Mouse (Mus musculus): Measurements from ENCODE around the gene Frat1. TPM values are rescaled to one million over a fixed set of nuclear protein-coding genes. Genes with fewer than 3 reads are reported as not detected.

Gene Frat1
- polyA plus RNA-seq, 1 experiment from 2014 or later: 6.6 TPM

- H3K9ac ChIP-seq (ENCODE audit: low read depth, low read length): no peak overlapping the region
- 56% methylated on average over 12 of the region's 12 CpGs for WGBS
These were observed 32.9 kb upstream of the Frat1 start for GRCm38 (mm10) chr19:41796789-41797327.

GRCm38 (mm10) chr19:41797536-41797935 lies 32.2 kb upstream of the Frat1 start:
- ATAC-seq (ENCODE audit: low FRiP score, low TSS enrichment): no peak
- Histone ChIP-seq H3K36me3 (ENCODE audit: control insufficient read depth, insufficient read depth, low read length) (no peaks in the 10 kb centered on the region), H3K27ac (ENCODE audit: low read depth, low read length) (no peak overlapping the region), H3K9me3 (ENCODE audit: control insufficient read depth, low read length) (no peaks in the 10 kb centered on the region), H3K27me3 (ENCODE audit: control insufficient read depth, insufficient read depth, low read length) (no peaks in the 10 kb centered on the region), H3K4me3 (ENCODE audit: low read length) (no peak overlapping the region), H3K9ac (ENCODE audit: low read depth, low read length) (no peak overlapping the region), H3K4me1 (ENCODE audit: control insufficient read depth, insufficient read depth, low read length) (peaks cover 9% of the 10 kb centered on the region), H3K4me2 (replicated peaks; ENCODE audit: low read depth, low read length) (no peak overlapping the region)
- WGBS: 90% methylated on average over 6 of the region's 6 CpGs

More at GRCm38 (mm10) chr19:41796789-41797327, 32.9 kb upstream of the Frat1 start:
- Histone ChIP-seq H3K4me1 (ENCODE audit: control insufficient read depth, insufficient read depth, low read length) (peaks cover 13% of the 10 kb centered on the region), H3K4me2 (replicated peaks; ENCODE audit: low read depth, low read length) (no peak overlapping the region), H3K36me3 (ENCODE audit: control insufficient read depth, insufficient read depth, low read length) (no peaks in the 10 kb centered on the region), H3K27ac (ENCODE audit: low read depth, low read length) (no peak overlapping the region), H3K27me3 (ENCODE audit: control insufficient read depth, insufficient read depth, low read length) (no peaks in the 10 kb centered on the region), H3K4me3 (ENCODE audit: low read length) (no peak overlapping the region), H3K9me3 (ENCODE audit: control insufficient read depth, low read length) (no peaks in the 10 kb centered on the region)
- ATAC-seq (ENCODE audit: low FRiP score, low TSS enrichment): no peak

GRCm38 (mm10) chr19:41800451-41800850 lies 29.3 kb upstream of the Frat1 start:
- H3K27me3 ChIP-seq (ENCODE audit: control insufficient read depth, insufficient read depth, low read length): no peaks in the 10 kb centered on the region
- H3K4me3 ChIP-seq (ENCODE audit: low read length): peak overlapping the region; percentile 64
- H3K9me3 ChIP-seq (ENCODE audit: control insufficient read depth, low read length): no peaks in the 10 kb centered on the region
- 51% methylated on average over 6 of the region's 6 CpGs for WGBS
- no peak overlapping the region for H3K9ac ChIP-seq (ENCODE audit: low read depth, low read length)
- peak overlapping the region; percentile 66 for H3K4me2 ChIP-seq (replicated peaks; ENCODE audit: low read depth, low read length)
- H3K36me3 ChIP-seq (ENCODE audit: control insufficient read depth, insufficient read depth, low read length): no peaks in the 10 kb centered on the region
- no peak for ATAC-seq (ENCODE audit: low FRiP score, low TSS enrichment)
- peaks cover 8% of the 10 kb centered on the region; the same call in 1 of the 2 replicates for H3K4me1 ChIP-seq (ENCODE audit: control insufficient read depth, insufficient read depth, low read length)
- H3K27ac ChIP-seq (ENCODE audit: low read depth, low read length): no peak overlapping the region

- Histone ChIP-seq H3K4me3 (ENCODE audit: low read length) (peak overlapping the region; percentile 64), H3K9ac (ENCODE audit: low read depth, low read length) (peak overlapping the region; percentile 66), H3K27ac (ENCODE audit: low read depth, low read length) (no peak overlapping the region; the same call in 1 of the 2 replicates), H3K27me3 (ENCODE audit: control insufficient read depth, insufficient read depth, low read length) (no peaks in the 10 kb centered on the region), H3K4me2 (replicated peaks; ENCODE audit: low read depth, low read length) (peak overlapping the region; percentile 66), H3K9me3 (ENCODE audit: control insufficient read depth, low read length) (peaks cover 5% of the 10 kb centered on the region; the same call in 1 of the 2 replicates), H3K4me1 (ENCODE audit: control insufficient read depth, insufficient read depth, low read length) (peaks cover 8% of the 10 kb centered on the region; the same call in 1 of the 2 replicates), H3K36me3 (ENCODE audit: control insufficient read depth, insufficient read depth, low read length) (no peaks in the 10 kb centered on the region)
- no peak for ATAC-seq (ENCODE audit: low FRiP score, low TSS enrichment)
- WGBS: 4% methylated on average over 26 of the region's 26 CpGs
These were observed 28.6 kb upstream of the Frat1 start for GRCm38 (mm10) chr19:41800986-41801741.

- Histone ChIP-seq H3K9me3 (ENCODE audit: control insufficient read depth, low read length) (peaks cover 5% of the 10 kb centered on the region; the same call in 1 of the 2 replicates), H3K27me3 (ENCODE audit: control insufficient read depth, insufficient read depth, low read length) (no peaks in the 10 kb centered on the region), H3K4me1 (ENCODE audit: control insufficient read depth, insufficient read depth, low read length) (peaks cover 8% of the 10 kb centered on the region; the same call in 1 of the 2 replicates), H3K36me3 (ENCODE audit: control insufficient read depth, insufficient read depth, low read length) (no peaks in the 10 kb centered on the region), H3K9ac (ENCODE audit: low read depth, low read length) (peak within 1 kb of the TSS; percentile 66), H3K27ac (ENCODE audit: low read depth, low read length) (no peak within 1 kb of the TSS; the same call in 1 of the 2 replicates), H3K4me2 (replicated peaks; ENCODE audit: low read depth, low read length) (peak within 1 kb of the TSS; percentile 66), H3K4me3 (ENCODE audit: low read length) (peak within 1 kb of the TSS; percentile 64)
- ATAC-seq (ENCODE audit: low FRiP score, low TSS enrichment): peak; percentile 99
- WGBS: under 1% methylated on average over 44 of the region's 48 CpGs
These were observed 27.9 kb upstream of the Frat1 start, which contains the start of gene Arhgap19 for GRCm38 (mm10) chr19:41801742-41802369. Gene Arhgap19 (minus strand): TSS chr19:41802047.

GRCm38 (mm10) chr19:41803322-41803721 lies 26.4 kb upstream of the Frat1 start:
- Histone ChIP-seq H3K27me3 (ENCODE audit: control insufficient read depth, insufficient read depth, low read length) (no peaks in the 10 kb centered on the region), H3K27ac (ENCODE audit: low read depth, low read length) (no peak overlapping the region), H3K9ac (ENCODE audit: low read depth, low read length) (no peak overlapping the region), H3K4me1 (ENCODE audit: control insufficient read depth, insufficient read depth, low read length) (peaks cover 8% of the 10 kb centered on the region; the same call in 1 of the 2 replicates), H3K9me3 (ENCODE audit: control insufficient read depth, low read length) (peaks cover 5% of the 10 kb centered on the region; the same call in 1 of the 2 replicates), H3K4me2 (replicated peaks; ENCODE audit: low read depth, low read length) (no peak overlapping the region), H3K36me3 (ENCODE audit: control insufficient read depth, insufficient read depth, low read length) (no peaks in the 10 kb centered on the region), H3K4me3 (ENCODE audit: low read length) (no peak overlapping the region)
- whole genome bisulfite sequencing: 53% methylated on average over 7 of the region's 7 CpGs
- ATAC-seq (ENCODE audit: low FRiP score, low TSS enrichment): no peak

- 93% methylated on average over 4 of the region's 4 CpGs for WGBS
- no peak overlapping the region for H3K27ac ChIP-seq (ENCODE audit: low read depth, low read length)
- H3K27me3 ChIP-seq (ENCODE audit: control insufficient read depth, insufficient read depth, low read length): no peaks in the 10 kb centered on the region
- H3K9ac ChIP-seq (ENCODE audit: low read depth, low read length): no peak overlapping the region
- no peak overlapping the region for H3K4me3 ChIP-seq (ENCODE audit: low read length)
- H3K4me2 ChIP-seq (replicated peaks; ENCODE audit: low read depth, low read length): no peak overlapping the region
- H3K4me1 ChIP-seq (ENCODE audit: control insufficient read depth, insufficient read depth, low read length): peaks cover 3% of the 10 kb centered on the region; the same call in 1 of the 2 replicates
- H3K36me3 ChIP-seq (ENCODE audit: control insufficient read depth, insufficient read depth, low read length): no peaks in the 10 kb centered on the region
- ATAC-seq (ENCODE audit: low FRiP score, low TSS enrichment): no peak
- H3K9me3 ChIP-seq (ENCODE audit: control insufficient read depth, low read length): peaks cover 5% of the 10 kb centered on the region; the same call in 1 of the 2 replicates
These were observed 23.9 kb upstream of the Frat1 start for GRCm38 (mm10) chr19:41805831-41806230.

GRCm38 (mm10) chr19:41807497-41807896 lies 22.3 kb upstream of the Frat1 start:
- H3K4me2 ChIP-seq (replicated peaks; ENCODE audit: low read depth, low read length): no peak overlapping the region
- WGBS: 91% methylated on average over 9 of the region's 9 CpGs
- H3K36me3 ChIP-seq (ENCODE audit: control insufficient read depth, insufficient read depth, low read length): no peaks in the 10 kb centered on the region
- no peak overlapping the region for H3K4me3 ChIP-seq (ENCODE audit: low read length)
- H3K9me3 ChIP-seq (ENCODE audit: control insufficient read depth, low read length): peaks cover 5% of the 10 kb centered on the region; the same call in 1 of the 2 replicates
- H3K4me1 ChIP-seq (ENCODE audit: control insufficient read depth, insufficient read depth, low read length): peaks cover 4% of the 10 kb centered on the region; the same call in 1 of the 2 replicates
- H3K9ac ChIP-seq (ENCODE audit: low read depth, low read length): no peak overlapping the region
- H3K27me3 ChIP-seq (ENCODE audit: control insufficient read depth, insufficient read depth, low read length): no peaks in the 10 kb centered on the region
- ATAC-seq (ENCODE audit: low FRiP score, low TSS enrichment): no peak
- H3K27ac ChIP-seq (ENCODE audit: low read depth, low read length): no peak overlapping the region

Data from kidney, embryonic 14.5 days (tissue).